Mouse (Mus musculus) A20 (cell line): Measurements from ENCODE around the gene Gabbr2.
A peak's percentile ranks its signal among the peaks of the same experiment; 100 is the strongest.

Experiments
- DNase-seq: peaks from one replicate; pipeline ENCODE4 v3.0.0-alpha.2; 2011; ENCODE audit warnings: low read depth, low spot score

The Gabbr2 gene

DNA sequence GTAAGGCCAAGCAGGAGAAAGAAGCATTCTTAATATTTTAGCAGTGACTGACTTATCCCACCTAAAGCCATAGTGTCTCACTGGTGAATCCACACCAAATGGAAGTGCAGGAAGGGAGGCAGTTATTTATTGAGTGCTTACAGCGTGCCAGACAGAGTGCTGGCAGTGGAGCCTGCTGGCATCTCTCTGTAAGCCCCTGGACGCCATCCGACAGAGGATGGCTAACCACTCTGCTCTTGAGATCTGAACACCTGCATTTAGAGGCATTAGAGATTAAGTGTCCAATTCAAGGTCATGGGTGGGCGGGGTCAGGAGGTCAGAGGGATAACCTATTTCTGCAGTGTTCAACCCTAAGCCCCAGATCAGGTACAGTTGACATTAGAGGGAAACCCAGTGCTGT lies 2.8 kb downstream of the Gabbr2 start:
- no peak for DNase-seq

- no peak for DNase-seq
Measured at GRCm38 (mm10) chr4:46988257-46988656, 3.4 kb downstream of the Gabbr2 start.

GRCm38 (mm10) chr4:46987809-46988208 lies 3.9 kb downstream of the Gabbr2 start:
- DNase-seq: no peak

DNA sequence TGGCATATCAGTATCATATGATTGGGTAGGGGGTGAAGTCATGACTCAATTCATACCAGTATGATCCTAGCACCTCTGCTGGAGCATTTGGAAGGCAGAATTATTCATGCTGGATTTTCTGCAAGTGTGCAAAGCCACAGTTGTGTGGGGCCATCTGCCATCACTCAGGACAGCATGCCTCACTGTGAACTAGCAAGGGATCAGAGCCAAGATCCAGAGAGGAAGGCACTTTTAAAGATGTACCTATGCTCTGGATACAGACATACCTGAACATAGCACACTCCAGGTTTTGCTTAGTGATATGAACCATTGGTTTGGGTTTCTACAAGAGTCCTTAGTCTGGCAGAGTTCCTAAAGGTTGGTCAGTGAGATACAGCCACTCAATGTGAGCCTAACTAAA lies 5.6 kb downstream of the Gabbr2 start:
- no peak for DNase-seq

DNA sequence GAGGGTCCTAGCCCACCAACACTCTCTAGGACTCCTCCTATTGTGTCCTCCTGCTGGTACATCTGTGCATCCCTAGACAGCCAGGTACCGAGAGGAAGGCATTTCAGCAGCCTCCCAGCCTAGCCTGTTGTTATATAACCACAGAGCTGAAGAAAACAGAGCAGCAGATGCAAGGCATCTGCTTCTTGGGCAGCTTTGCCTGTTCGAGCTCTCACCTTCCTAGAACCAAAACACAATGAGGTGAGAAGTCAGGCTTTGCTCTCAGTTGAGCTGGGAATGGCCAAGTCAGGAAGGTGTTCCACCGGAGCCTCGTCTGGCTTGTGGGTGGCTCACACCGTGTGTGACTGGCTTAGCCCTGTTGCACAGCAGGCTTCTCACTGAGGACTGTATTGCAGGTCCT lies 8.8 kb downstream of the Gabbr2 start:
- DNase-seq: no peak

DNA sequence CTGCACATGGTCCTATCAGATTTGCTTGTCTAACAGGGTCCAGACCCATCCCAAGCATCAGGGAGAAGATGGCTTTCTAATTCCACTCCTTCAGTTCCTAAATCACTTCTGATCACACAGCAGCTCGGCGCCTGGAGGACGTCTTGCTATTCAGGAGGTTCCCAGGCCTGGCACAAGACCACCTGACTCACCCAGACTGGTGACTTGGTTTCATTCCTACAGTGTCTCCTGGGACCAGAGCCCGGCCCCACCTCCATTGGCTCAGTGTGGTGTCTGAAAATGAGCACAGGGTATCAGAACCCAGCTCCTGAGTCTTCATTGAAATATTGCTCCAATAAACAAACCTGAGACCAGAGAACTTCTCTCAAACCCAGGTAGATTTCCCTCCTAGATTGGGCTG lies 9.6 kb downstream of the Gabbr2 start:
- no peak for DNase-seq

DNA sequence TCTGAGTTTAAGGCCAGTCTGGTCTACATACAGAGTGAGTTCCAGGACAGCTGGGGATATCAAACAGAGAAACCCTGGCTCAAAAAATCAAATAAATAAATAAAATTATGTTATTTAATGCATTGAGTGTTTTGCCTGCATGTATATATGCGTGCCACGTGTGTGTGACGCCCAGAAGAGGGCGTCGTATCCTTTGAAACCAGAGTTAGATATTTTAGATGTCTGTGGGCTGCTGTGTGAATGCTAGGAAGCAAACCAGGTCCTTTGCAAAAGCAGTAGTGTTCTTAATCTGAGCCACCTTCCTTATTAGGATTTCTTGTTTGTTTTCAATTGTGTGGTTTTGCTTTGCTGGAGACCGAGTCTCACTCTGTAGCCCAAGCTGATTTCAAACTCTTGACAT lies 13.3 kb downstream of the Gabbr2 start:
- DNase-seq: peak; percentile 45

- no peak for DNase-seq
Measured at GRCm38 (mm10) chr4:46977161-46977560, 14.5 kb downstream of the Gabbr2 start.

GRCm38 (mm10) chr4:46976671-46977071 lies 15.0 kb downstream of the Gabbr2 start:
- DNase-seq: no peak

DNA sequence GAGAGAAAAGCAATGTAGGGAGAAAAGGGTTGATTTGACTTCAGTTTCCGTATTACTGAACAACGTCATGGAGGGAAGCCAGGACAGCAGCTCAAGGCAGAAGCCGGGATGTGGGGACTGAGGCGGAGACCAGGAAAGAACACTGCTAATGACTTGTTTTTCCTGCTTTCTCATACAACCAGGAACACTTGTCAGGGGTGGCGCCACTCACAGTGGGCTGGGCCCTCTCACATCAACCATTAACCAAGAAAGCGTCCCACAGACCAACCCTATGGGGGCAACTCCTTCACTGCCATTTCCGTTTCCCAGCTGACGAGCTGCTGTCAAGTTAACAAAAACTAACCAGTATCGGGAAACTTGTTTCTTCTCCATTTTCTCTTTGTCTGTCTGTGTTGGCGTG lies 18.4 kb downstream of the Gabbr2 start:
- DNase-seq: no peak

- DNase-seq: no peak
Measured at GRCm38 (mm10) chr4:46967981-46968380, 23.7 kb downstream of the Gabbr2 start.

- no peak for DNase-seq
Measured at GRCm38 (mm10) chr4:46966551-46966950, 25.1 kb downstream of the Gabbr2 start.

DNA sequence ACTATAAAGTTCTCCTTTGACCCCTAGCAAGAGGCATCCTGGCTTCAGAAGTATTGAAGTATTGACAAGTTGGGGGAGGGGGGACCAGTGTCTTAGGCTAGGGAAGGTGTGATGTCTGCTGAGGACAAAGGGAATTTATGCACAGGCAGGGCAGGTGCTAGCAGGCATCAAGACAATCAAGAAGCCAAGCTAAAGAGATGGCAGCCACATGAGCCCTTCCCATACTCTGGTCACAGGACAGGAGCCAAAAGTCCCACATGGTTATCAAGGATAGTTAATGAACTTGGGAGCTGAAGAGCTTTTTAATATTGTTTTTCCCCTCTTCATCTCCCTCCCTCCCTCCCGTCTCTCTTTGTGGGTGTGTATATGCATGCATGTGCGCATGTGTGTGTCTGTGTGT lies 30.3 kb downstream of the Gabbr2 start:
- no peak for DNase-seq

DNA sequence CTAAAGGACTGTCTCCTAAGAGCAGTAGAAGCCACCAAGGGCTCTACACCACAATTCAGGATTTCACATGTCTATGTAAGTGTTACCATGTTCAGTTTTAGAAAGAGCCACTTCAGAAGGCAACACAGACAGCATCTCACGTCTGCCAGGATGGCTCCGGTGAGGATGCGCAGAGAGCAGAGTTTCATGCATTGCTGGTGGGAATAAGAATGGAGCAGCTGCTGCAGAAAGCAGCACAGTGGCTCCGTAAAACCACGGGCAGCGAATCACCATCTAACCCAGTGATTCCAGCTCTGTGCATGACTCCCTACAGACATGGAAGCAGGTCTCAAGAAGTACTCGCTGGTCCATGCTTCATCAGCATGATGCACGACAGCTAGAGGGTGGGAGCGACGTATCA lies 31.5 kb downstream of the Gabbr2 start:
- no peak for DNase-seq

GRCm38 (mm10) chr4:46959776-46960175 lies 31.9 kb downstream of the Gabbr2 start:
- no peak for DNase-seq

DNA sequence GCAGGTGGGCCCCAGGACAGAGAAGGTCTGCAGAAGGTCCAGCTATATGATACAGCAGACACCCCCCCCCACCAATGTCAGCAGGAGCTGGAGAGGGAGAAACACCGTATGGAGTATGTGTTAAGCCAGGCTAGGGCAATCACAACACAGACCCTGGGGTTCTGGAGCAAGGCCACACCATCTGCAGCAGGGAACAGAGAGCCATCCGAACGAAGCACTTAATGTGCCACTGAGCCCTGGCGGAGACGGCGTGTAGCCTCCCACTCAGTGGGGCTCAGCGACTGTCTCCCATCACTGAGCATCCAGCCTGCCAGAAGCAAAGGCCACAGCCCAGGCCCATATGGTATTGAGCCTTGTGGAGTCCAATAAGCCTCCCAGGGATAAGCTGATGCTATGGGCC lies 33.7 kb downstream of the Gabbr2 start:
- no peak for DNase-seq

- no peak for DNase-seq
Measured at GRCm38 (mm10) chr4:46956966-46957365, 34.7 kb downstream of the Gabbr2 start.

- DNase-seq: no peak
Measured at GRCm38 (mm10) chr4:46953021-46953420, 38.7 kb downstream of the Gabbr2 start.

DNA sequence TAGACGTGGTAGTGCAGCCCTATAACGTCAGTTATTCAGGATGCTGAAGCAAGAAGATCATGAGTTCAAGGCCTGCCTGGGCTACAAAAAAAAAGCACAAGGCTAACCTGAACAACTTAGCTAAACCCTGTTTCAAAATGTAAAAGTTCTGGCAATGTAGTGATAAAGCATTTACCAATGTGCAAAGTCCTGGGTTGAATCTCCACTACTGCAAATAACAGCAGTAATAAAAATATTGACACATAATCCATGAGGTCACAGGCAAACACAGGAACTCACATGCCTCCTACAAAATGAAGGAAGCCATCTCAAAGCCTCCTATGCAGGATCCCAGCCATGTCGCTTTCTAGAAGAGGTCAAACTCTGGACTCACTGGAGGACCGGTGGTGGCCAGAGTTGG lies 39.1 kb downstream of the Gabbr2 start:
- DNase-seq: no peak

- no peak for DNase-seq
Measured at GRCm38 (mm10) chr4:46934291-46934690, 57.4 kb downstream of the Gabbr2 start.

DNA sequence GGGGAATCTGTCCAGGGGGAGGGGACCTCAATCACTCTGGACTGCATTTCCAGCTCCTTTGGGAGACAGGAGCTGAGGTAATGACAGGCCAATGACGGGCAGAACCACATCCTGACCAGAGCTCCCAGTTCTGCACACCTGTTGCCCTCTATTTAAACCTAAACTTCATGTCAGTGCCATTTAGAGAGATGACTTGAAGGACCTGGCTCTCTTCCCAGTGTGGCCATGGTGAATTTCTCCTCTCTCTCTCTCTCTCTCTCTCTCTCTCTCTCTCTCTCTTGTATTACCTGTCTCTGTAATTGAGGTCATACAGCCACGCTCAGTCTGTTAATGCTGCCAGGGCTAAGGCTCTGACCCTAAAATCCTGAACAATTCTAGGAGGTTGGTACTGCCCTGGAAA lies 58.1 kb downstream of the Gabbr2 start:
- no peak for DNase-seq

GRCm38 (mm10) chr4:46931706-46932397 lies 59.8 kb downstream of the Gabbr2 start:
- DNase-seq: no peak

DNA sequence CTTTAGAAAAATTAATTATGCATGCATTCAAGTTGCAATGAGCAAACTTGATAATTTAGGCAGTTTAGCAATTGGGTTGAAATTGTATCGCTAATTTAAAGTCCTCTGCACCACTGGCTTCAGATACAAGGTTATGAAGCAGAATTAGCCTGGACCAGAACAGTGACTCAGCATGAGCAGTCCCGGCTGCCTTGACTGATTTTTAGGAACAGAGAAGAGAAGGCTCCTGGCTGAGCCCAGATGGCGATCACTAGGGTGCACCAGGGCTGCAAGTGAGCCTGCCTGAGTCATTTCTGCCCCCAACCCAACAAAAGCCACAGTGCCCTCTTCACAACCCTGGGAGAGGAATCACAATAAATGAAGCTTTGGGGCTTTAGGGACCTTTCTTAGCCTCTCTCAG lies 63.6 kb downstream of the Gabbr2 start:
- no peak for DNase-seq

- no peak for DNase-seq
Measured at GRCm38 (mm10) chr4:46919144-46919543, 72.5 kb downstream of the Gabbr2 start.
